Mouse (Mus musculus): ENCODE results near the gene AC109138.7.

DNA sequence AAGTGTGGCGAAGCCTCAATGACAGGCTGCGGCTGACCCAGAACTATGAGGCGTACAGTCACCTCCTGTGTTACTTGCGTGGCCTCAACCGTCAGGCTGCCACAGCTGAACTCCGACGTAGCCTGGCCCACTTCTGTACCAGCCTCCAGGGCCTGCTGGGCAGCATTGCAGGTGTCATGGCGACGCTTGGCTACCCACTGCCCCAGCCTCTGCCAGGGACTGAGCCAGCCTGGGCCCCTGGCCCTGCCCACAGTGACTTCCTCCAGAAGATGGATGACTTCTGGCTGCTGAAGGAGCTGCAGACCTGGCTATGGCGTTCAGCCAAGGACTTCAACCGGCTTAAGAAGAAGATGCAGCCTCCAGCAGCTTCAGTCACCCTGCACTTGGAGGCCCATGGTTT, 8.0 kb downstream of the AC109138.7 start:
- TF ChIP-seq CTCF (conservative IDR thresholded peaks at IDR 0.05; ENCODE audit: low read length): no peak
- TF ChIP-seq POU5F1 (IDR thresholded peaks at IDR 0.05; ENCODE audit: borderline replicate concordance, low read length): no peak

Data from E14TG2a.4 (cell line).